Mouse (Mus musculus): ENCODE results near the gene Gxylt2. TPM values are rescaled to one million over a fixed set of nuclear protein-coding genes. Genes with fewer than 3 reads are reported as not detected.

Gxylt2 gene
- polyA plus RNA-seq (2015; fragmentation: Nextera tagmentation; extraction: Ambion mirVana), result 0.70 and 0.98 TPM in 2 replicates

DNA sequence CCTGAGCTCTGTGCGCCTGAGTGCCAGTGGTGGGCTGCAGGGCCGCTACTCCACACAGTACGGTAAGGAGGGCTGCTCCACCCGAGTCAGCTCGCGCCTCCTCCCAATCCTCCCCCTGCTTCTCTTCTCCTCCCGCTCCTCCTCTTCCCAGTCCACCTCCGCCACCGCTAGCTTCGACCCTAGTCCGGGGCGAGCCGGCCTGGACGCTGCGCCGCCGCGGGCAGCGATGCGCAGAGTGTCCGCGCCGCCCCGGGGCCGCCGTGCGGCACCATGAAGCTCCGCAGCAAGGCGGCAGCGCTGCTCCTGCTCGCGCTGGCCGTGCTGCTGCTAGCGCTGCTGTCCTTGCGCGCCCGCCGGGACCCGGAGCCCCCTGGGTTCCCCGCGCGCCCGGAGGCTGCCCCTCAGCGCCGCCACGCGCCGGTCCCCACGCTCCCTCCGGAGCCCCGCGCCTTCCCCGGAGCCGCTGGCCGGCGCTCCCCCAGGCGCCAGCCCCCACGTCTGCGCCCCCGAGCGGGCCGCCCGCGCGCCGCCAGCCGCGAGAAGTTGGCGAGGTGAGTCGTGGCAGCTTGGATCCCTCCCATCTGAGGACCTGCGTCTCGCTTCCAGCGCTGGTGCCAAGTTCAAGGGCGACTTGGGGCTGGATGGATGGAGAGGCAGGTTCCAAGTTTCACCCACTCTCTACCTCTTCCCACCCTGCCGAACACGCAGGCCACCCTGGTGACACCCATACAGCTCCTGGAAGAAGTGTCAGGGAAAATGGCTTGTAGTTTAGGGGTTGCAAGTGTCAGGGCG is at the start of gene Gxylt2:
Gxylt2 (plus strand) TSS at position 161 of the 792 bp plus-strand sequence.
- H3K27me3 ChIP-seq, result peaks cover 48% of the 10 kb centered on the region
- ATAC-seq, result peak; percentile 93
- H3K9ac ChIP-seq (replicated peaks), result peak within 1 kb of the TSS; percentile 76
- peak within 1 kb of the TSS; percentile 95 for H3K4me2 ChIP-seq (replicated peaks)
- H3K4me3 ChIP-seq (replicated peaks), result peak within 1 kb of the TSS; percentile 67
- under 1% methylated on average over 65 of the region's 77 CpGs for WGBS
- peaks cover 14% of the 10 kb centered on the region for H3K4me1 ChIP-seq (replicated peaks)
- no peaks in the 10 kb centered on the region for H3K36me3 ChIP-seq
- H3K9me3 ChIP-seq, result no peaks in the 10 kb centered on the region
- H3K27ac ChIP-seq, result 0 out of 2 replicates have a peak within 1 kb of the TSS, but pooled peaks have one; percentile 7

DNA sequence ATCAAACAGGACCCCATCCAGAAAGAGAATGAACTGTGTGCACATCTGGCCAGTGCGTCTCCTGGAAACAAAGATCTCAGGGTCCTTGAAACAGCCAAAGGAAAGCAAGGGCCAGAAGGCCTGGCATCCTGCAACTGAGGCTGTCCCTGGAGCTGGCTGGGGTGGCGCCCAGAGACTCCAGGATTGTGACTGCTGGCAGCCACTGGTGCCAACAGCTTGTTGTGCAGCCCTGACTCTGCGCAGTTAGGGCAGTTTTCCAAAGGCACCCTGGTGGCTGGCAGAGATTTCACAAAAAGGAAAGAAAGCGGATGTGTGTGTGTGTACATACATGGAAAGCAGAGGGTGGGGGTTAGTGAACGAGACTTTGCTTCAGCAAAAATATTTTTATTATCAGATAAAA is 44.1 kb upstream of the Gxylt2 start:
- peak overlapping the region; percentile 14; the same call in 1 of the 2 replicates for H3K27ac ChIP-seq
- 77% methylated on average over 5 of the region's 5 CpGs for WGBS
- peak overlapping the region; percentile 29; the same call in 1 of the 2 replicates for H3K9ac ChIP-seq (replicated peaks)
- H3K4me2 ChIP-seq (replicated peaks), result no peak overlapping the region
- peak; percentile 67; the same call in 1 of the 2 replicates for ATAC-seq
- no peaks in the 10 kb centered on the region for H3K9me3 ChIP-seq
- no peak overlapping the region for H3K4me3 ChIP-seq (replicated peaks)
- H3K4me1 ChIP-seq (replicated peaks), result no peaks in the 10 kb centered on the region
- H3K36me3 ChIP-seq, result peaks cover 38% of the 10 kb centered on the region
- no peaks in the 10 kb centered on the region for H3K27me3 ChIP-seq

DNA sequence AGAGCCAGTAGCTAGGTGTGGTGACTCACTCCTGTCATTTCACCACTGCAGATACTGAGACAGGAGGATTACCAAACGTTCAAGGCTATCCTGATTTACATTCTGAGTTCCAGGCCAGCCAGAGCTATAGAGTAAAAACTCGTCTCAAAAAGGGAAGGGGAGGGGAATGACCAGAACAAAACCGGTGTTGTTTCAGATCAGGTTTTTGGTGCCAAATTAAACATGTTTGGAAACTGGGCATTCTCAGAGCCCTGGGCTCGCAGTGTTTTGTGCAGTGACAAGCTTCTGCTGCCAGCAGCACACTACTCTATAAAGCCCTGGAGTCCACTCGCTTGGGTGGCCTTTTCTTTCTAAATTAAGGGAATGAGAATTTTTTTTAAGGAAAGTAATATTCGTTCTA is 42.3 kb upstream of the Gxylt2 start:
- H3K4me3 ChIP-seq (replicated peaks), result no peak overlapping the region
- H3K4me1 ChIP-seq (replicated peaks), result no peaks in the 10 kb centered on the region
- no peak overlapping the region for H3K4me2 ChIP-seq (replicated peaks)
- H3K27me3 ChIP-seq, result no peaks in the 10 kb centered on the region
- H3K9me3 ChIP-seq, result no peaks in the 10 kb centered on the region
- H3K27ac ChIP-seq, result no peak overlapping the region
- peaks cover 38% of the 10 kb centered on the region for H3K36me3 ChIP-seq
- no peak overlapping the region for H3K9ac ChIP-seq (replicated peaks)
- 74% methylated on average over 6 of the region's 6 CpGs for WGBS
- no peak for ATAC-seq

DNA sequence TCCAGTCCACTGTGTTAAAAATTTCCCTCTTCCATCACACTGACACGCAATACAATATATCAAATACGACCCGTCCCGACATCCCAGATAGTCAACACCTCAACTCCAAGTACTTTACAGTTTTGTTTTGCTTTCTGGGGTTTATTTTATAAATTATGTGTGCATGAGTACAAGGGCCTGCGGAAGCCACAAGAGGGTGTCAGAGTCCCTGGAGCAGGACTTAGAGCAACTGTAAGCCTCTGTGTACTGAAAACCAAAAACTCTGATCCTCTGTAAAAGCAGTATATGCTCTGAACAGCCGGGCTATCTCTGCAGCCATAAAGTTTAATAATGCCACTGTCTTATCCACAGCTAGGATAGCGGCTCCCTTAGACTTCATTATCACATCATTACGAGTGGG is 36.9 kb upstream of the Gxylt2 start:
- H3K4me2 ChIP-seq (replicated peaks), result no peak overlapping the region
- ATAC-seq, result no peak
- H3K9ac ChIP-seq (replicated peaks), result no peak overlapping the region
- peaks cover 8% of the 10 kb centered on the region for H3K4me1 ChIP-seq (replicated peaks)
- H3K36me3 ChIP-seq, result peaks cover 23% of the 10 kb centered on the region
- no peaks in the 10 kb centered on the region for H3K27me3 ChIP-seq
- no peaks in the 10 kb centered on the region for H3K9me3 ChIP-seq
- H3K4me3 ChIP-seq (replicated peaks), result no peak overlapping the region
- 92% methylated on average over 8 of the region's 8 CpGs for WGBS
- no peak overlapping the region for H3K27ac ChIP-seq

DNA sequence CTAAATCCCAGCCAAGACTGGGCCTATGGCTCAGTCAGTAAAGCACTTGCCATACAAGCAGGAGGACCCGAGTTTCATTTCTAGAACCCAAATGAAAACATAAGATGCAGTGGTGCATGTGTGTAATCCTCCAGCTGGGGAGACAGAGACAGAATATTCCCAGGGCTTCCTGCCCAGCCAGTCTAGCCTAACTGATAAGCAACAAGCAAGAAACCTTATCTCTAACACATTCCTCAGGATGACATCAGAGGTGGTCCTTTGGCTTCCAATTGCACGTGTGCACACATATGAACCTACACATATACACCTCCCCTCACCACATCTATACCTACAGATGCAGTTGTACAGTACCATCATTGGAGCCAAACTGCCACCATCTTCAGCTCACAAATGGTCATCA is 35.7 kb upstream of the Gxylt2 start:
- peaks cover 8% of the 10 kb centered on the region for H3K4me1 ChIP-seq (replicated peaks)
- H3K4me3 ChIP-seq (replicated peaks), result no peak overlapping the region
- H3K9me3 ChIP-seq, result no peaks in the 10 kb centered on the region
- no peak overlapping the region for H3K9ac ChIP-seq (replicated peaks)
- no peak overlapping the region for H3K4me2 ChIP-seq (replicated peaks)
- H3K27me3 ChIP-seq, result no peaks in the 10 kb centered on the region; the same call in 1 of the 2 replicates
- H3K27ac ChIP-seq, result no peak overlapping the region
- no peak for ATAC-seq
- 75% methylated on average over 2 of the region's 2 CpGs for WGBS
- peaks cover 12% of the 10 kb centered on the region for H3K36me3 ChIP-seq

DNA sequence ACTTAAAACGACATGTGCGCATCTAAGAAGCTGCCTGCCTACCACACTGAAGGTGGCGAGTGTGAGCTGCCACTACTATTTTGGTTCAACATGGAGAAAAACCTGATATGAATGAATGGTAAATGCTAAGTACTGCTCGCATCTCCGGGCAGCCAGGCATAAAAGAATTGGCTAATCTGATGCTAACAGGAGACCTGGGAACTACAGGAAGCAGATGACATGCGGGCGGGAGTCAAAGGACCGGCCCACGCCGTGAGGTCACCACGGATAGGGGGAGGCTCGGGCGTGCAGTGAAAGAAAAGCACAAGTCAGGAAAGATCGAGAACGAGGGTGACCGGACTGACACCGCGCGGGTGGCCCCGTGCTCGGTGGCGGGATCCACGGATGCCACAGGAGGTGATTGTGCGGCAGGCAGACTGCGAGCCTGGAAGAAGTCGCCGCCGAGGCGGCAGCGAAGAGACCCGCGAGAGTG is 34.1 kb upstream of the Gxylt2 start:
- Histone ChIP-seq H3K9ac (replicated peaks) (peak overlapping the region; percentile 72), H3K9me3 (no peaks in the 10 kb centered on the region), H3K27me3 (peaks cover 3% of the 10 kb centered on the region; the same call in 1 of the 2 replicates), H3K4me3 (replicated peaks) (peak overlapping the region; percentile 85), H3K4me1 (replicated peaks) (peaks cover 8% of the 10 kb centered on the region), H3K27ac (no peak overlapping the region), H3K36me3 (no peaks in the 10 kb centered on the region), H3K4me2 (replicated peaks) (peak overlapping the region; percentile 69)
- peak; percentile 78 for ATAC-seq
- under 1% methylated on average over 32 of the region's 32 CpGs for WGBS

DNA sequence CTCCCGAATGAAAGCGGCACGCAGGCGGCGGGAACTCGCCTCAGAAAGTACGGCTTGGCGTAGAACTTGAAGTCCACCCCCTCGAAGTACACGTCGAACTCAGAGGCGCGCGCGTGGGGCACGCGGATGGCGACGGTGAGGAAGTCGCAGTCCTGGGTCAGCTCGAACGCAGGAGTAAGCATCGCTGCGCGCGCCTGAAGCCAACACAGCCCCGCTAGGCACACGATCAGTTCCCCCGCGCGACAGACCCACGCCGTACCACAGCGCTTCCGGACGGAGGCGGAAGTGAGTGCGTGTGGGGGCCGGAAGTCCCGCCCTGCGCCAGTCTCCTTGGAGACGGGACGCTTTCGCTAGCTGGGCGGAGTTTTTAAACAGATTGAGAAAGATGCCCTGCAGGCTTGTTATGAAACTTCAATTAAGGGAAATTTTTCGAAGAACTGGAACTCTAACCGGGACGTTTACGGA is 33.6 kb upstream of the Gxylt2 start, which contains the start of gene Shq1:
Shq1 (minus strand) TSS at position 278 of the 465 bp plus-strand sequence.
- H3K27ac ChIP-seq, result no peak within 1 kb of the TSS
- no peaks in the 10 kb centered on the region for H3K36me3 ChIP-seq
- H3K9ac ChIP-seq (replicated peaks), result peak within 1 kb of the TSS; percentile 72
- peaks cover 3% of the 10 kb centered on the region; the same call in 1 of the 2 replicates for H3K27me3 ChIP-seq
- WGBS, result 0% methylated on average over 49 of the region's 49 CpGs
- H3K9me3 ChIP-seq, result no peaks in the 10 kb centered on the region
- peaks cover 8% of the 10 kb centered on the region for H3K4me1 ChIP-seq (replicated peaks)
- peak; percentile 94 for ATAC-seq
- peak within 1 kb of the TSS; percentile 69 for H3K4me2 ChIP-seq (replicated peaks)
- peak within 1 kb of the TSS; percentile 85 for H3K4me3 ChIP-seq (replicated peaks)

DNA sequence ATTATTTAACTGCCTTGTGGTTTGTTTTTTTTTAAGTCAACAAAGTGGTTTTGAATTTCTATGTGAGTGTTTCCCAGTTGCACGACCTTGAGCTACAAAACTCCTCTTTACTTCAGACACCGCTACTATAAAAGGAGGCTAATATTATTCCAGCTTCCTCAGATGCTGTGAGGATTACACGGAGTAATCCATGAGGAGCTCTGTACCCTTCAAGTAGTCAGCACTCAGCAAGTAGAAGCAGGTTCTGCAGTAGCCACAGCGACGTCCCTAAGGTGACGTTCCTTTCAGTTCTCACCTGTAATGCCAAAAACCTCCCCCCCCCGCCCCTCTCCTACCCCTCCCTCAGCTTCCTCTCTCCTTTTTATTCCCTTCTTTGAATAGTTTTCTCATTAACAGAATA is 33.1 kb upstream of the Gxylt2 start:
- no peak overlapping the region for H3K27ac ChIP-seq
- ATAC-seq, result peak; percentile 58

DNA sequence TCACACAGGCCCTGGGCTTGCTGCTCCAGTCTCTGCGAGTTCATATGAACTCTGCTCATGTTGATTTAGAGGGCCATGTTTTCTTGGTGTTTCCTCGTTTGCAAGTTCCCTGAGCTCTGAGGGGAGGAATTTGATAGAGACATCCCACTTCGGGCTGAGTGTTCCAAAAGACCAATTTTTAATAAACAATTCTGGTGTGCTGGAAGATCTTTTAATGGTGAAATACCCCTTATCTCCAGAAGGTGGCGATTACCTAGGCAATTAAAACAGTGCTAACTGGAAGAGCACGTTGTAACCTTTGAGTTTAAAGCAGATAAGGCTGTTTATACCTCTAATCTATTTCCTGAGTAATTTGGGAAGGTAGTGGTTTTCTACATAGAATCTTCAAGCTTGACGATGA is 29.6 kb upstream of the Gxylt2 start:
- no peak overlapping the region for H3K27ac ChIP-seq
- peaks cover 8% of the 10 kb centered on the region for H3K4me1 ChIP-seq (replicated peaks)
- H3K27me3 ChIP-seq, result peaks cover 3% of the 10 kb centered on the region; the same call in 1 of the 2 replicates
- no peak overlapping the region for H3K4me2 ChIP-seq (replicated peaks)
- H3K9me3 ChIP-seq, result no peaks in the 10 kb centered on the region
- no peak for ATAC-seq
- H3K36me3 ChIP-seq, result no peaks in the 10 kb centered on the region
- no peak overlapping the region for H3K4me3 ChIP-seq (replicated peaks)
- no peak overlapping the region for H3K9ac ChIP-seq (replicated peaks)
- WGBS, result 27% methylated on average over 6 of the region's 6 CpGs

More for the DNA sequence above, 33.1 kb upstream of the Gxylt2 start:
- Histone ChIP-seq H3K4me1 (replicated peaks) (peaks cover 8% of the 10 kb centered on the region), H3K27me3 (peaks cover 3% of the 10 kb centered on the region; the same call in 1 of the 2 replicates), H3K9ac (replicated peaks) (no peak overlapping the region), H3K36me3 (no peaks in the 10 kb centered on the region), H3K4me3 (replicated peaks) (peak overlapping the region; percentile 85), H3K9me3 (no peaks in the 10 kb centered on the region), H3K4me2 (replicated peaks) (peak overlapping the region; percentile 69)
- WGBS, result 7% methylated on average over 7 of the region's 7 CpGs

DNA sequence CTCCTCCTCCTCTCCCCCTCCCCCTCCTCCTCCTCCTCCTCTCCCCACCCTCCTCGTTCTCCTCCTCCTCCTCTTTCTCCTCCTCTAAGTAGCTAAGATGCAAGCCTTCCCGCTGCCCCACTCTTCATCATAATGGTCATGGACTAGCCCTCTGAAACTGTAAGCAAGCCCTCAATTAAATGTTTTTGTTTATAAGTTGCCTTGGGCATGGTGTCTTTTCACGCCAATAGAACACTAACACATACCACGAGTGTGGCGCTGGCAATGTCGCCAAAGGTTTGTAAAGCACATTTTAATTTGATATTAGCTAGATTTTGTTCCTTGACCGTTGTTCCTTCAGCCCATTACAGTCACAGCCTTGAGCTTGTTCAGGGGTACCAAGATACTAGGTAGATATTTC is 28.1 kb upstream of the Gxylt2 start:
- Histone ChIP-seq H3K4me3 (replicated peaks) (no peak overlapping the region), H3K4me1 (replicated peaks) (peaks cover under 1% of the 10 kb centered on the region), H3K36me3 (no peaks in the 10 kb centered on the region), H3K9ac (replicated peaks) (no peak overlapping the region), H3K4me2 (replicated peaks) (no peak overlapping the region), H3K9me3 (no peaks in the 10 kb centered on the region), H3K27me3 (peaks cover 3% of the 10 kb centered on the region; the same call in 1 of the 2 replicates), H3K27ac (no peak overlapping the region)
- 87% methylated on average over 7 of the region's 7 CpGs for WGBS
- no peak for ATAC-seq

DNA sequence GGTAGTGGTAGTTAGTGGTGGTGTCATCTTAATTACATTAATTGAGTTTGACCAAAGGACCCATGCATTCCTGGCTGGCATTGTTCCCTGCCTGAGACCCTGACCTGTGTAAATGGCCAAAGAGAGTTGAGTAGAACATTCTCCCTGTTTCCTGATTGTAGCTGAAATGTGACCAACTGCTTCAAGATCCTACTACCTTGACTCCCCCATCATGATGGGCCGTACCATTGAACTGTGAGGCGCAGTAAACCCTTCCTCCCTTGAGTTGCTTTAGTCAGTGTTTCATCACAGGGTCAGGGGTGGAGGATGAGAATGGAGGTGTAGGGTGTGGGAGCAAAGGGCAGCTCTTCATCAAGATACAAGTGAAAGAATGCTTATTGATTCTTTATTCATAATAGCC is 25.9 kb upstream of the Gxylt2 start:
- Histone ChIP-seq H3K4me1 (replicated peaks) (no peaks in the 10 kb centered on the region), H3K9me3 (no peaks in the 10 kb centered on the region), H3K36me3 (no peaks in the 10 kb centered on the region), H3K4me3 (replicated peaks) (no peak overlapping the region), H3K27ac (no peak overlapping the region), H3K27me3 (peaks cover 3% of the 10 kb centered on the region; the same call in 1 of the 2 replicates), H3K4me2 (replicated peaks) (no peak overlapping the region), H3K9ac (replicated peaks) (no peak overlapping the region)
- no peak for ATAC-seq
- WGBS, result 89% methylated on average over 2 of the region's 2 CpGs

DNA sequence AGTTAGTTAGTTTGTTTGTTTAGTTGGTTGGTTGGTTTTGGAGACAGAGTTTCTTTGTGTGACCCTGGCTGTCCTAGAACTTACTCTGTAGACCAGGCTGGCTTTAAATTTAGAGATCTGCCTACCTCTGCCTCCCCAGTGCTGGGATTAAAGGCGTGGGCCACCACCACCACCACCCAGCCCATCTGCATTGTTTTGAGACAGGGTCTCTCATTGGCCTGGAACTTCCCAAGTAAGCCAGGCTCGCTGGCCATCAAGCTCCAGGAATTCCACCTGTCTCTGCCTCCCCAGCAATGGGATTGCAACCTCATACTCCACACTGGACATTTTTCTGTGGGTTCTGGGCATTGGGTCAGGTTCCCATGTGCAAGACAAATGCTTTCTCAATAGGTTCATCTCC is 18.2 kb upstream of the Gxylt2 start:
- Histone ChIP-seq H3K9me3 (no peaks in the 10 kb centered on the region), H3K9ac (replicated peaks) (no peak overlapping the region), H3K27ac (no peak overlapping the region), H3K36me3 (no peaks in the 10 kb centered on the region), H3K4me1 (replicated peaks) (no peaks in the 10 kb centered on the region), H3K4me3 (replicated peaks) (no peak overlapping the region), H3K27me3 (no peaks in the 10 kb centered on the region), H3K4me2 (replicated peaks) (no peak overlapping the region)
- WGBS, result 86% methylated on average over 2 of the region's 2 CpGs
- ATAC-seq, result no peak

Measured in midbrain, embryonic 13.5 days (tissue).